Mouse (Mus musculus) heart, postnatal 0 days (tissue): ENCODE data around the gene Stag1. TPM values are rescaled to one million over a fixed set of nuclear protein-coding genes. Genes with fewer than 3 reads are reported as not detected.

ENCODE experiments used
- ATAC-seq: fragments of 200-750 bp; cut with Nextera tagmentation; 2 replicates; pipeline ENCODE4 v1.8.0; 2017; ENCODE audit warnings: low read depth, moderate number of reproducible peaks, moderate library complexity; ENCODE audit not compliant: insufficient read depth
- DNase-seq: peaks from one replicate; pipeline ENCODE4 v3.0.0-alpha.2; 2016; ENCODE audit warnings: low spot score
- H3K27ac ChIP-seq: fragments of 300-500 bp; sonication (generic); 2 replicates; pipeline ENCODE4 v1.5.1; 2014; ENCODE audit warnings: low read depth, mild to moderate bottlenecking
- H3K27me3 ChIP-seq: fragments of 300-500 bp; sonication (generic); 2 replicates; pipeline ENCODE4 v1.6.1; 2014; ENCODE audit warnings: low read length, mixed read lengths; ENCODE audit not compliant: control insufficient read depth, insufficient read depth
- H3K36me3 ChIP-seq: fragments of 300-500 bp; sonication (generic); replicated peaks from 2 replicates; pipeline ENCODE4 v1.6.1; 2014; ENCODE audit warnings: low read length, mixed read lengths; ENCODE audit not compliant: control insufficient read depth, insufficient read depth
- H3K4me1 ChIP-seq: fragments of 300-500 bp; sonication (generic); 2 replicates; pipeline ENCODE4 v1.6.1; 2014; ENCODE audit warnings: antibody characterized with exemption; ENCODE audit not compliant: control insufficient read depth, insufficient read depth
- H3K4me2 ChIP-seq: fragments of 300-500 bp; sonication (generic); 2 replicates; pipeline ENCODE4 v1.6.1; 2014; ENCODE audit warnings: low read depth, mild to moderate bottlenecking, low read length, moderate library complexity
- H3K4me3 ChIP-seq: fragments of 300-500 bp; sonication (generic); 2 replicates; pipeline ENCODE4 v1.5.1; 2014; ENCODE audit warnings: low read depth, low read length
- H3K9ac ChIP-seq: fragments of 300-500 bp; sonication (generic); replicated peaks from 2 replicates; pipeline ENCODE4 v1.6.1; 2014; ENCODE audit warnings: low read depth, low read length, mixed read lengths
- H3K9me3 ChIP-seq: fragments of 300-500 bp; sonication (generic); replicated peaks from 2 replicates; pipeline ENCODE4 v1.6.1; 2016; ENCODE audit warnings: low read length; ENCODE audit not compliant: control insufficient read depth
- CTCF ChIP-seq: IDR thresholded peaks from 2 replicates; pipeline ENCODE4 v1.5.1; 2016; ENCODE audit warnings: antibody characterized with exemption, control low read depth, low read depth
- EP300 ChIP-seq: IDR thresholded peaks from 2 replicates; pipeline ENCODE4 v1.6.1; 2016; ENCODE audit warnings: antibody characterized with exemption, low read depth
- WGBS: fragments of 180-500 bp; shearing (Covaris S2); extraction: QIAGEN DNeasy Blood & Tissue Kit; methylation state at CpG from one replicate; pipeline ENCODE4 v1.1.7; 2014; 5-methylcytosine and 5-hydroxymethylcytosine counted together
- polyA plus RNA-seq: library from polyadenylated mRNA; unstranded; fragments of >200 nt; fragmentation: Nextera tagmentation; extraction: Ambion mirVana; gene quantifications from 2 replicates; pipeline ENCODE4 v1.2.1, GENCODE M21; 2015
- total RNA-seq: library from RNA; depleted of rRNA; stranded (reverse); fragments of >200 nt; gene quantifications from 2 replicates; pipeline ENCODE4 v1.2.3, GENCODE M21; 2014; ENCODE audit warnings: low replicate concordance; rRNA removed

Gene Stag1
- total and polyA plus RNA-seq, 2 experiments from 2014 or later: 24.9 to 30.7 TPM

DNA sequence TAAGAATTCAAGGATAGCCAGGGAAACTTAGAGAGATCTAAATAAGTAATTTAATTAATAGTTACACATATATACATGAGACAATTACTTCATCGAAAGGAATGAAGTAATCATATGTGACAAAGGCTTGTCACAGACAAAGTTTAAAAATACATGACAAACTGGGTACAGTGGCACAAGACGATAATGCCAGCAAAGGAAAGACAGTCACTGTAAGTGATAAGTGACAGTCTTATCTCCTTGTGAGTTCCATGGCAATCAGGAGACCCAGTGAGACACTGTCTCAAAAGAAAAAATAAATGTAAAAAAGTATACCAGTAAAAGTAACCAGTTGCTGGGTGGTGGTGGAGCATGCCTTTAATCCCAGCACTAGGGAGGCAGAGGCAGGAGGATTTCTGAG lies 399.5 kb downstream of the Stag1 start:
- Histone ChIP-seq H3K4me3 (no peak overlapping the region), H3K36me3 (peaks cover 40% of the 10 kb centered on the region), H3K27ac (no peak overlapping the region), H3K4me2 (no peak overlapping the region), H3K4me1 (no peaks in the 10 kb centered on the region), H3K9ac (no peak overlapping the region), H3K9me3 (no peaks in the 10 kb centered on the region), H3K27me3 (no peaks in the 10 kb centered on the region)
- WGBS: 65% methylated on average over 2 of the region's 2 CpGs
- DNase-seq (no peak), ATAC-seq (no peak)
- TF ChIP-seq EP300: no peak

DNA sequence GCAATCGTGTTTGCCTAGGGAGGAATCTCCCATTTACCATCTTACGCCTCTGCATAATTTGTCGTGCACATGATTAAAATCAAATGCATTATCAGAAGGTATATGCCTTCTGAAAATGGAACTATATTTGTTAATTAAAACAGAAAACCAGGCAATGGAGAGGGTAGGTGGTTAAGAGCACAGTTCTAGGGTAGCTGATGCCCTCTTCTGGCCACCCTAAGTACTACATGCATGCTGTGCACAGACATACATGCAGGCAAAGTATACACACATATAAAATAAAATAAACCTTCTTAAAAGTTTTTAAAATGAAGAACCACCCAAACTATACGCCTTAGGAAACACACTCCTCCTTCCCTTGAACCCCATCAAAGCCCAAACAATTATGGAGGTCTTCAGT lies 404.5 kb downstream of the Stag1 start:
- Histone ChIP-seq H3K36me3 (peaks cover 8% of the 10 kb centered on the region), H3K27ac (no peak overlapping the region), H3K9me3 (peaks cover 2% of the 10 kb centered on the region; the same call in 1 of the 2 replicates), H3K4me3 (no peak overlapping the region), H3K27me3 (no peaks in the 10 kb centered on the region), H3K4me2 (no peak overlapping the region), H3K4me1 (no peaks in the 10 kb centered on the region), H3K9ac (no peak overlapping the region)
- TF ChIP-seq CTCF: peak; percentile 27; the same call in 1 of the 2 replicates
- no peak for TF ChIP-seq EP300
- ATAC-seq (no peak), DNase-seq (no peak)
- 91% methylated on average over 4 of the region's 4 CpGs for WGBS

DNA sequence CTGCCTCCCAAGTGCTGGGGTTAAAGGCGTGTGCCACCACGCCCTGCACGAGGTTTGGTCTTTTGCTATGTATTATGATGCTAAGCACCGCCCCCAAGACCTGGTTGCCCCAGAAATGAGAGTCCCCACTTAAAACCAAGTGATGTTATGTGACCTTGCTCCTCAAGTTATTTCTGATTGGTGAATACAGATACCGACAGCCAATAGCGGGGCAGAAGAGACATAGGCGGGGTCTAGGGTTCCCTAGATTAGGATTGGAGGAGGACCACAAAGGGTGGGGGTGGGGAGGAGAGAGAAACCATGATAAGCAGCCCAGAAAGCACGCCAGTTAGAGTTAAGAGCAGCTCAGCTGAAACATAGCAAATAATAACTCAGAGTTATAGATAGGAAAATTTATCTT lies 405.2 kb downstream of the Stag1 start:
- Histone ChIP-seq H3K4me3 (no peak overlapping the region), H3K9me3 (peaks cover 2% of the 10 kb centered on the region; the same call in 1 of the 2 replicates), H3K36me3 (peaks cover 6% of the 10 kb centered on the region), H3K27ac (no peak overlapping the region), H3K4me1 (no peaks in the 10 kb centered on the region), H3K27me3 (no peaks in the 10 kb centered on the region), H3K4me2 (no peak overlapping the region), H3K9ac (no peak overlapping the region)
- 91% methylated on average over 8 of the region's 8 CpGs for WGBS
- TF ChIP-seq CTCF: no peak
- no peak for TF ChIP-seq EP300
- DNase-seq (no peak), ATAC-seq (no peak)

DNA sequence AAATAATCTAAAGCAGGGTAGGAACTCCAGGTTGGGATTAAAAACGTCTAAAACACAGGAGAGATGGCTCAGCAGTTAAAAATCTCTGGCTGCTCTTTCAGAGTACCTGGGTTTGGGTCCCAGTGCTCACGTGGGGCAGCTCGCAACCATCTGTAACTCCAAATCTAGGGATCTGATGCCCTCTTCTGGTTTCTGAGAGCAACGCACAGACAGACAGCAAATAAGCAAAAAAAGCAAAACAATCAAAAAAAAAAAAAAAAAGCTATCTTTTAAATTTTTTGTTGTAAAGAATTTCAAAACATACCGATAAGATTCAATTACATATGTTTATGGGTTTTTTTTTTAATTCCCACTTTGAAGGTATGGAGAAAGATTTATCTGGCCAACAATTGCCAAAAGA lies 405.7 kb downstream of the Stag1 start:
- no peak overlapping the region for H3K27ac ChIP-seq
- H3K27me3 ChIP-seq: no peaks in the 10 kb centered on the region
- H3K4me2 ChIP-seq: no peak overlapping the region
- no peaks in the 10 kb centered on the region for H3K4me1 ChIP-seq
- no peak for DNase-seq
- TF ChIP-seq CTCF: no peak
- no peak for TF ChIP-seq EP300
- no peak overlapping the region for H3K4me3 ChIP-seq
- no peak overlapping the region for H3K9ac ChIP-seq
- WGBS: 86% methylated on average over 5 of the region's 5 CpGs
- peaks cover 2% of the 10 kb centered on the region; the same call in 1 of the 2 replicates for H3K9me3 ChIP-seq
- ATAC-seq: no peak
- H3K36me3 ChIP-seq: peaks cover 4% of the 10 kb centered on the region

DNA sequence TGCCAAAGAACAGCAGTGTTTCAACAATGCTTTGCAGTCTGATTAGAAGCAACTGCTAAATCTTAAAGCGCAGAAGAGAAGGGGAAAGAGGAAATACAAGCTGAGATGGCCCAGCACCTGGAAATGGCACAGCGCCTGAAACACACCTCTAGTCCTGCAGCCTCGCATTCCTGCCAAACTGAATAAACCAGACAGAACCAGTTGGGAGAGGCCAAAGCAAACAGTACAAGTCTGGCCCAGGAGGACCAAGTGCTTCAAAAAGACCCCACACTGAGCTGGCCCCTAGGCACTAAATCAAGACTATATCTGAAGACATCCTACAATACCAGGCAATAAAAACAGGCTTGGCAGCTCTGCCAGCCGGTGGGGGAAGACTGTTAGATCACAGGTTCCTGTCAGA lies 408.3 kb downstream of the Stag1 start:
- no peaks in the 10 kb centered on the region for H3K4me1 ChIP-seq
- WGBS: 83% methylated on average over 4 of the region's 4 CpGs
- TF ChIP-seq EP300 (no peak), CTCF (no peak)
- H3K4me3 ChIP-seq: no peak overlapping the region
- H3K9ac ChIP-seq: no peak overlapping the region
- DNase-seq (no peak), ATAC-seq (no peak)
- H3K36me3 ChIP-seq: peaks cover 12% of the 10 kb centered on the region
- H3K9me3 ChIP-seq: peaks cover 2% of the 10 kb centered on the region; the same call in 1 of the 2 replicates
- no peaks in the 10 kb centered on the region for H3K27me3 ChIP-seq
- H3K4me2 ChIP-seq: no peak overlapping the region
- no peak overlapping the region for H3K27ac ChIP-seq

Other genes starting within 250 kb of the Stag1 start
- 1.4 and 3.7 TPM in 2 replicates for gene Il20rb, start 111.0 kb upstream of the Stag1 start, total RNA-seq
- gene Il20rb, start 111.0 kb upstream of the Stag1 start, polyA plus RNA-seq: 0.84 and 1.7 TPM in 2 replicates
- gene Nck1, start 51.7 kb upstream of the Stag1 start, total RNA-seq: 25.0 and 37.9 TPM in 2 replicates
- gene Nck1, start 51.7 kb upstream of the Stag1 start, polyA plus RNA-seq: 58.8 and 63.9 TPM in 2 replicates
- gene Slc35g2, start 26.7 kb upstream of the Stag1 start, total RNA-seq: 16.1 and 19.7 TPM in 2 replicates
- 11.3 and 12.0 TPM in 2 replicates for gene Slc35g2, start 26.7 kb upstream of the Stag1 start, polyA plus RNA-seq